Mouse (Mus musculus) liver, embryonic 13.5 days (tissue): ENCODE measurements around the gene Hcfc1r1. TPM values are rescaled to one million over a fixed set of nuclear protein-coding genes. Genes with fewer than 3 reads are reported as not detected.

ENCODE experiments used
- ATAC-seq: fragments of 200-750 bp; cut with Nextera tagmentation; 2 replicates; pipeline ENCODE4 v1.8.0; 2017; ENCODE audit warnings: low read depth, mild to moderate bottlenecking, moderate number of reproducible peaks, moderate library complexity
- DNase-seq: peaks from one replicate; pipeline ENCODE4 v3.0.0; 2022
- H3K27ac ChIP-seq: fragments of 300-500 bp; sonication (generic); 2 replicates; pipeline ENCODE4 v1.5.1; 2015; ENCODE audit warnings: moderate library complexity, mild to moderate bottlenecking, inconsistent platforms
- H3K27me3 ChIP-seq: fragments of 300-500 bp; sonication (generic); 2 replicates; pipeline ENCODE4 v1.6.1; 2015; ENCODE audit warnings: mild to moderate bottlenecking, inconsistent platforms
- H3K36me3 ChIP-seq: fragments of 300-500 bp; sonication (generic); 2 replicates; pipeline ENCODE4 v1.6.1; 2015; ENCODE audit warnings: mild to moderate bottlenecking, inconsistent platforms
- H3K4me1 ChIP-seq: fragments of 300-500 bp; sonication (generic); replicated peaks from 2 replicates; pipeline ENCODE4 v1.6.1; 2015; ENCODE audit warnings: inconsistent platforms
- H3K4me2 ChIP-seq: fragments of 300-500 bp; sonication (generic); 2 replicates; pipeline ENCODE4 v1.6.1; 2015; ENCODE audit warnings: inconsistent platforms, mild to moderate bottlenecking, moderate library complexity
- H3K4me3 ChIP-seq: fragments of 300-500 bp; sonication (generic); replicated peaks from 2 replicates; pipeline ENCODE4 v1.5.1; 2015; ENCODE audit warnings: mild to moderate bottlenecking, inconsistent platforms
- H3K9ac ChIP-seq: fragments of 300-500 bp; sonication (generic); 2 replicates; pipeline ENCODE4 v1.6.1; 2015; ENCODE audit warnings: mild to moderate bottlenecking, inconsistent platforms
- H3K9me3 ChIP-seq: fragments of 300-500 bp; sonication (generic); replicated peaks from 2 replicates; pipeline ENCODE4 v1.6.1; 2016; ENCODE audit warnings: inconsistent platforms
- WGBS: fragments of 180-500 bp; shearing (Covaris S2); methylation state at CpG from one replicate; pipeline ENCODE4 v1.1.7; 2015; ENCODE audit not compliant: insufficient replicate concordance; 5-methylcytosine and 5-hydroxymethylcytosine counted together
- polyA plus RNA-seq: library from polyadenylated mRNA; unstranded; fragments of >200 nt; fragmentation: Nextera tagmentation; extraction: Ambion mirVana; gene quantifications from 2 replicates; pipeline ENCODE4 v1.2.1, GENCODE M21; 2015

The Hcfc1r1 gene
- polyA plus RNA-seq, 1 experiment from 2014 or later = 21.9 TPM

DNA sequence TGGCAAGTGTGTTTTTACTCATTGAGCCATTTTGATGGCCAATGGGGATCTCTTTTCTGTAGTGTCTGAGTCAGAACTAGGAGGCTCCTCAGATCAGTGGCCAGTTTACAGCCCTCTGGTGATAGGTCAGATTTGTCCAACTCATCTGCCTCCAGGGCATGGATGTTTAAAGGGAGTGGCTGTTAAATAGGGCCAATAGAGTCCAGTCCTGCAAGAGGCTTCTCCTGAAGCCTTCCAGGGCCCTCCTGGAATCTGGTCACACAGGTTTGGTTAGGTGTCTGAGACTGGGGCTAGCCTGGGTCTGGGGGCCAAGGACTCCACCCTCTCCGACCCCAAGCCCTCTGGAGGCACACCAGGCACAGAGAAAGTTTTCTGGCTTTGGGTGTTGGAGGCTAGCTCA, 21.1 kb downstream of the Hcfc1r1 start:
- Histone ChIP-seq H3K27ac (no peak overlapping the region), H3K9me3 (no peaks in the 10 kb centered on the region), H3K36me3 (no peaks in the 10 kb centered on the region), H3K9ac (no peak overlapping the region), H3K4me3 (no peak overlapping the region), H3K4me2 (no peak overlapping the region), H3K27me3 (peaks cover 58% of the 10 kb centered on the region), H3K4me1 (peaks cover 6% of the 10 kb centered on the region)
- WGBS = 46% methylated on average over 1 of the region's 1 CpGs
- ATAC-seq = no peak
- DNase-seq = no peak

GRCm38 (mm10) chr17:23695801-23696200, 22.4 kb downstream of the Hcfc1r1 start:
- Histone ChIP-seq H3K36me3 (no peaks in the 10 kb centered on the region), H3K27ac (no peak overlapping the region), H3K27me3 (peaks cover 71% of the 10 kb centered on the region), H3K4me3 (no peak overlapping the region), H3K4me1 (peaks cover 10% of the 10 kb centered on the region), H3K9ac (no peak overlapping the region), H3K9me3 (no peaks in the 10 kb centered on the region), H3K4me2 (no peak overlapping the region)
- no peak for ATAC-seq
- DNase-seq = no peak
- 20% methylated on average over 3 of the region's 3 CpGs for WGBS

DNA sequence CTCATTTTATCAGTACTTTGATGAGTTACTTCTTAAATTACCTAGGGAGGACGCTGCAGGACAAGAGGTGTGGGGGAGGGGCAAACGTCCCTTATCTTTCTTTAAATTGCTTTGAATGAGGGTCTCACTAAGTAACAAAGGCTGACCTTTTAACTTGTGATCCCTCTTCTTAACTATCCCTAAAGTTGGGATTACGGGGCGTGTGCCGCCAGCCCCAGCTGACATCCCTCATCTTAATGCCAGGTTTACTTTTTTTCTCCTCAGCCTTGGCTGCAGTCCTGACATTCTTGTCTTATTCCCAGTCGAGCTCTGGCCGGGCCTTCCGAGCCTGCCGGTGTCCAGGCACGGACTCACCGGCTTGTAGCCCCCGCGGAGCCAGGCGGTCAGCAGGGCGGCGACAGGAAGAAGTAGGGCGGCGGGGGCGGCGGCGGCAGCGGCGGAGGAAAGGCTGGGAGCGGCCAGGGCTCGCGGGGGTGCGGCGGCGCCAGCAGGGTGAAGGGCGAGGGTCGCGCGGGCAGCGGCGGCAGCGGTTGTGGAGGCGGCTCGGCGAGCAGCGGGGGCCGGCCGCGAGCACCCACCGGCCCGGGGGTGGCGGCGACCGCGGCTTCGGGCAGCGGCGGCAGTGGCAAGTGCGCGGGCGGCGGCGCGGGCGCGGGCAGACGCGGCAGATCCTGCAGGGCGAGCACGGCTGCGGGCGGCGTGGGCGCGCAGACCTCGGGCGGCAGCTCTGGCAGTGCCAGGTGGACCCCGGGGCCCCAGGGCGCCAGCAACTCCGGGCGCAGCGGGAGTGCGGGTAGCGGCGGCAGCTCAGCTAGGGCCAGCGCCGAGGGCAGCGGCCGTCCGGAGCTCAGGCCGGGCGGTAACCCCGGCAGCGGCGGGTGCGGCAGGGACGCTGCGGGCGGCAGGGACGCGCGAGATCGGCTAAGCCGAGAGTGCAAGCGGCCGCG, 26.0 kb downstream of the Hcfc1r1 start:
- Histone ChIP-seq H3K4me3 (peak overlapping the region; percentile 66), H3K9ac (peak overlapping the region; percentile 49), H3K27me3 (peaks cover 83% of the 10 kb centered on the region), H3K4me2 (peak overlapping the region; percentile 86), H3K27ac (no peak overlapping the region), H3K4me1 (peaks cover 10% of the 10 kb centered on the region), H3K36me3 (no peaks in the 10 kb centered on the region), H3K9me3 (no peaks in the 10 kb centered on the region)
- WGBS = under 1% methylated on average over 98 of the region's 101 CpGs
- peak; percentile 27; the same call in 1 of the 2 replicates for ATAC-seq
- no peak for DNase-seq

DNA sequence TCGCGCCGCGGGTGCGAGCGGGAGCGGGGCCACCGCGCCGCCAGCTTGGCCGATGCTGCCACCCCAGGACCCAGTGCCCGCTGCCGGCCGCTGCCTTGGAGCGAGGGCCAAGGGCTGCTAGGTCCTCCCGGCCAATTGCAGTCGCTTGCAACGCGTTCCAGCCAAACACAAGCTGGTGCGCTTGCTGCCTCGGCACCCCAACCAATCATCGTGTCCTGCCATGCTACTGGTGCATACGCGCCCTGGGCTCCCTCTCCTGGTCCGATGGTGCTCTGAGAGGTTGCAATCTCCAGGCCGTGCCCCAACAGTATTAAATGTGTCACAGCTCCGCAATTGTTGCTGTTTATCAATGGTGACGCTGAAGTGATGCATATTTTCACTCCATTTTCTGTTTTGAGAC, 26.7 kb downstream of the Hcfc1r1 start:
- no peaks in the 10 kb centered on the region for H3K9me3 ChIP-seq
- H3K4me1 ChIP-seq = peaks cover 10% of the 10 kb centered on the region
- H3K27me3 ChIP-seq = peaks cover 81% of the 10 kb centered on the region
- no peaks in the 10 kb centered on the region for H3K36me3 ChIP-seq
- WGBS = under 1% methylated on average over 28 of the region's 28 CpGs
- ATAC-seq = peak; percentile 87
- H3K9ac ChIP-seq = peak overlapping the region; percentile 49
- no peak overlapping the region for H3K27ac ChIP-seq
- H3K4me2 ChIP-seq = peak overlapping the region; percentile 86
- peak overlapping the region; percentile 66 for H3K4me3 ChIP-seq
- peak; percentile 44 for DNase-seq

DNA sequence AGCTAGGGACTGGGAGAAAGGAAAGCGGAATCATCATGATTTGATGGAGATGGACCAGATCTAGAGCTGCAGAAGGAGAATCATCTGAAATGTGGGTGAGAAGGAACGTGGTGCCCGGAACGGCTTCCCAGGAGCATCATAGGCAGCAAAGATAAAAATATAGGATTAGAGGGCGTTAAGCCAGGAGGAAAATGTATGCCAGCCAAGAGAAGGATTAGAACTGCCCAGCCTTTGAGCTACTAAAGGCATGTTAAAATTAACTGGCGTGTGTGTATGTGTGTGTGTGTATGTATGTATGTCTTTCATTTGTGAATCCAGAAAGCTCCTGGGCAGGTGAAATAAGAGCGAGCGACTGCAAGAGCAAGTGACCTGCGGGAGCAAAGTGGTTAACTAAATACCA, 29.9 kb downstream of the Hcfc1r1 start:
- H3K9me3 ChIP-seq = no peaks in the 10 kb centered on the region
- H3K4me3 ChIP-seq = no peak overlapping the region
- DNase-seq (no peak), ATAC-seq (no peak)
- WGBS = 70% methylated on average over 9 of the region's 9 CpGs
- H3K36me3 ChIP-seq = no peaks in the 10 kb centered on the region
- H3K9ac ChIP-seq = no peak overlapping the region
- peaks cover 10% of the 10 kb centered on the region for H3K4me1 ChIP-seq
- H3K27me3 ChIP-seq = peaks cover 67% of the 10 kb centered on the region
- no peak overlapping the region for H3K27ac ChIP-seq
- H3K4me2 ChIP-seq = no peak overlapping the region

DNA sequence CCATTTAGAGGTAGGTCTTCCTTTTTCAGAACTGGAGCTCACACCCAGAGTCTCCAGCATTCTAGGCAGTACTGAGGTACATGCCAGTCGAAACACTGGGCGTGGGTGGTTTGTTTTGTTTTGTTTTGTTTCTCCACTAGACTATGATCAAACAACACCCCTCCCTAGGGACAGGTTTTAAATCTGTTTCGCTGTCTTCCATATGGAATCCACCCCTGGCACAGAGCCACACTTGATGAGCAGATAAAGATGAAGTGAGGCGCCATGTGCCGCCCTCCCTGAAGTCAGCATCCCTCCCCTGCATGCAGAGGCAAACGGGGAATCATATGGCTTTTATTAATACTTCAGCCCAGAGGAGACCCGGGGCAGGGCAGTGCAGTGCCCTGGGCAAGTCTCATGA, 31.3 kb downstream of the Hcfc1r1 start:
- Histone ChIP-seq H3K9me3 (no peaks in the 10 kb centered on the region), H3K4me3 (no peak overlapping the region), H3K9ac (no peak overlapping the region), H3K4me2 (no peak overlapping the region), H3K36me3 (no peaks in the 10 kb centered on the region), H3K27me3 (peaks cover 55% of the 10 kb centered on the region), H3K4me1 (peaks cover 2% of the 10 kb centered on the region), H3K27ac (no peak overlapping the region)
- WGBS = 57% methylated on average over 7 of the region's 7 CpGs
- DNase-seq (no peak), ATAC-seq (no peak)

DNA sequence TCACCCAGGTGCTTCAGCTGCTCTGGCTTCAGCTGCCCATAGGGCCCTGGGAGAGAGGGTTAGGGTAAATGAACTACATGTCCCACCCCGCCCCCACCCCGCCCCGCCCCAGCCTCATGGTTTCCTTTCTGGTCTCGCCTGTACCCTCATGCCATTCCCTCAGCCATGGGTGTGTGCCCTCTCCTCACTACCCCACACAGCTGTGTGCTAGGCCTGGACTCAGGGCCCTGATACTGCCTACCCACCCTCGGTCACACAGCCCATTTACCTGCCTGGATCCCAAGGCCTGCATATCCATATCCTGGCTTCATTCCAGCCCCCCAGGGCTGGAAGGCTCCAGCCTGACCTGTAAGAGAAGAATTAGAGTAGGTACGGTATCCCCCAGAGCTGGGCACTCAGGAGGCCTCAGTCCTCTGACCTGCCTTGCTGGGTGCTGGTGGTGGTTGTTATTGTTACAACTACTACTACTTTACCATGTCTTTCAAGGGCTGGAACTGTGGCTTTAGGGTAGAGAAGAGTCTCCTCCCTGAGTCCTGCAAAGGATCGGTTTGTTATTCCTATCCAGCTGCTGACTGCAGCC, 32.2 kb downstream of the Hcfc1r1 start:
- no peak; the same call in 1 of the 2 replicates for ATAC-seq
- WGBS = 50% methylated on average over 7 of the region's 7 CpGs
- no peak overlapping the region for H3K27ac ChIP-seq

GRCm38 (mm10) chr17:23706212-23706611, 32.8 kb downstream of the Hcfc1r1 start:
- H3K27ac ChIP-seq = no peak overlapping the region
- DNase-seq (peak; percentile 41), ATAC-seq (no peak)
- H3K9ac ChIP-seq = no peak overlapping the region
- peaks cover 48% of the 10 kb centered on the region for H3K27me3 ChIP-seq
- WGBS = 0% methylated on average over 3 of the region's 3 CpGs
- no peaks in the 10 kb centered on the region for H3K36me3 ChIP-seq
- no peaks in the 10 kb centered on the region for H3K4me1 ChIP-seq
- H3K9me3 ChIP-seq = no peaks in the 10 kb centered on the region
- H3K4me3 ChIP-seq = no peak overlapping the region
- no peak overlapping the region for H3K4me2 ChIP-seq

More for the DNA sequence above, 32.2 kb downstream of the Hcfc1r1 start:
- no peak for DNase-seq
- H3K27me3 ChIP-seq = peaks cover 53% of the 10 kb centered on the region
- no peaks in the 10 kb centered on the region for H3K4me1 ChIP-seq
- H3K4me2 ChIP-seq = no peak overlapping the region
- no peaks in the 10 kb centered on the region for H3K36me3 ChIP-seq
- H3K9ac ChIP-seq = no peak overlapping the region
- H3K4me3 ChIP-seq = no peak overlapping the region
- H3K9me3 ChIP-seq = no peaks in the 10 kb centered on the region

DNA sequence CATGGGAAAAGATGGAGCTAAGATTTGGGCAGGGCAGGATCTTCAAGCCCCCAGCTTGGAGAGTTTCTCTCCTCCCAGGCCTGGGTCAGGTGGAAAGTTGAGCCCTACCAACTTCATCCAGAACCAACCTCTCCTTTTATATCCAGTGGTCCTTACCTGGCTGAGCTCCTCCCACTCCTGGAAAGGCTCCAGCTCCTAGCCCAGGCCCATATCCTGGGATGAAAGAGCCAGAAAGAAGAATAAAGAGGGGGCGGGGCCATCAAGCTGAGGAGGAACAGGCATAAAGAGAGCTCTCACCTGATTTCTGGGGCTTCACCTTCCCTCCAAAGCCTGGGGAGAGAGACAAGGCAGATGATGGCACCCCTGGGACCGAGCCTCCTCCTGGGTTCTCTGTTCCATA, 43.6 kb downstream of the Hcfc1r1 start:
- no peak overlapping the region for H3K4me3 ChIP-seq
- H3K4me1 ChIP-seq = peaks cover 6% of the 10 kb centered on the region; the same call in 1 of the 2 replicates
- no peak overlapping the region for H3K9ac ChIP-seq
- no peak for DNase-seq
- no peaks in the 10 kb centered on the region for H3K9me3 ChIP-seq
- H3K27ac ChIP-seq = no peak overlapping the region
- H3K4me2 ChIP-seq = no peak overlapping the region
- WGBS = 29% methylated on average over 2 of the region's 2 CpGs
- H3K27me3 ChIP-seq = peaks cover 20% of the 10 kb centered on the region
- no peaks in the 10 kb centered on the region for H3K36me3 ChIP-seq
- no peak for ATAC-seq

DNA sequence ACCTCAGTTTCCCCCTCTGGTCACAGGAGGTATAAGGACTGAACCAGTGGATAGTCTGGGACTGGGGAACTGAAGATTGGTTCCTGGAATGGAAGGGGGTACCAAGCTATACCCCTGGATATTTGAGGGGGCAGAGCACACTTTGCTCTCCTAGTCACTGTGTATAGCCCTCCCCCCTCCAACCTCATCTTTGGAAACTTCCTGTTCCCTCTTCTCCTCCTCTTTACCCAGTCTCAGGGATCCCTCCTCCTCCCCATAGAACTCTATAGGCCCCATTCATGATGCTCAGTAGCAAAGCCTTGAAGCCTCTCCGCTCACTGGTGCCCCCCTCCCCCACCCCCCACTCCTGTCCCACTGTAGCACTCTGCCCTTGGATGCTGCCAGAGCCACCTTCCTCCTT, 46.1 kb downstream of the Hcfc1r1 start:
- WGBS = 36% methylated on average over 1 of the region's 1 CpGs
- ATAC-seq (no peak), DNase-seq (no peak)
- Histone ChIP-seq H3K9me3 (no peaks in the 10 kb centered on the region), H3K27ac (no peak overlapping the region), H3K36me3 (no peaks in the 10 kb centered on the region), H3K4me2 (no peak overlapping the region), H3K9ac (no peak overlapping the region), H3K4me3 (no peak overlapping the region), H3K27me3 (peaks cover 13% of the 10 kb centered on the region), H3K4me1 (peaks cover 6% of the 10 kb centered on the region; the same call in 1 of the 2 replicates)

- Histone ChIP-seq H3K4me3 (no peak overlapping the region), H3K4me2 (no peak overlapping the region), H3K9me3 (no peaks in the 10 kb centered on the region), H3K36me3 (no peaks in the 10 kb centered on the region), H3K27me3 (peaks cover 11% of the 10 kb centered on the region; the same call in 1 of the 2 replicates), H3K9ac (no peak overlapping the region), H3K4me1 (peaks cover 18% of the 10 kb centered on the region), H3K27ac (no peak overlapping the region)
- ATAC-seq (no peak), DNase-seq (no peak)
- WGBS = 69% methylated on average over 2 of the region's 2 CpGs
Observed at GRCm38 (mm10) chr17:23721886-23722285, 48.5 kb downstream of the Hcfc1r1 start.
